Mouse (Mus musculus) gastrocnemius, postnatal 25 days (tissue): ENCODE measurements around the gene Trmt2a. TPM values are rescaled to one million over a fixed set of nuclear protein-coding genes. Genes with fewer than 3 reads are reported as not detected.

ENCODE experiments used
- DNase-seq: peaks from one replicate; pipeline ENCODE4 v3.0.0; 2022
- long read RNA-seq, 2 experiments: library from polyadenylated mRNA; stranded (forward); transcript quantifications; one replicate each; pipeline ENCODE4 v2.0.0; 2021
- total RNA-seq, 2 experiments: library from RNA; stranded (reverse); gene quantifications; 1 replicate in 1 of 2; 2 replicates in 1 of 2; pipeline ENCODE4 v1.2.3; 2021

Trmt2a gene
- 1 to 10 TPM; 9.6 to 10.0 TPM for total RNA-seq
- long read RNA-seq, experiment 1, partial matches to known transcripts: 0 of 4 reads
- long read RNA-seq, experiment 1, other reads (novel, unspliced or antisense): 1 of 4 reads
- long read RNA-seq, experiment 2, transcript Trmt2a-203 (12 exons, 2,367 nt): major isoform, 14 of 19 reads
- long read RNA-seq, experiment 2, partial matches to known transcripts: 2 of 19 reads
- long read RNA-seq, experiment 2, other reads (novel, unspliced or antisense): 2 of 19 reads

DNA sequence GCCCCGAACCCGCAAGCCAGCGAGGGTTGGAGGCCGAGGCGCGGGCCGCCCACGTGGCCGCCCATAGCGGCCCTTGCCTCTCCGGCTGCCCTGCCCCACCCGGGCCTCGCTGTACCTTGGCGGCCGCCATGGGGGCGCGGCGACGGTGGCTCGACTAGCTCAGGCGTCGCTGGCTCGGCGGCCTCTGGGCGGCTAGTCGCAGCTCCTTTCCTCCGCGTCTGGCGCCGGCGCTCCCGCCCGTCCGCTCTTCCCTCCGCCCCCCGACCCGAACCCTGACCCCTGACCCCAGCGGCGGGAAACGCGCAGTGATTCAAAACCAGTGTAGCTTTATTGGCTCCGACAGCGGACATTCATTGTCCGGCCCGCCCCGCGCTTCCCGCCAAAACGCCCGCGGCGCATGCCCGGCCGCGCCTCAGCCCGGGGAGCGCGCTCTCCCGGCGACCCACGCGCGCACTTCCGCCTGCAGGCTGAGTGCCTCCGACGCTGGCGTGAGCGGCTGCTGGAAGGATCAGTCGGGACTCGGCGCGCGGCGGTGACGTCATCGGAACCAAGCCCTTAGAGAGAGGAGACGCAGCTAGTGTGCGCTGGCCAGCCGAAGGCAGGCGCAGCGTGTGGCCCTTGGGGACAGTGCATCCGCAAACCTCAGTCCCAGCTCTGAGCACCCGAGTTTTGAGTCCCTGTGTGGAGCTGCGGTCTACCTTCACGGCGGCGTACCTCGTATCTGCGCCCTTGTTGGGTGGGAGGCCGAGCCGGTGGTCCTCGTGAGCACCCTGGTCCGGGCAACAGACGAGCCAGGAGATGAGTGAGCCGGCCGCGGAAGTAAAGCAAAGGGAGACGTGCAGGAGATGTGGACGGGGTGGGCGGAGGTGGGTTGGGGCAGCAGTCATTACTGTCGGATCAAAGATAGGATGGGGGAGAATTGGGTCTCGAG, at the start of gene Trmt2a, which contains the start of gene Ranbp1:
Gene Trmt2a, plus strand, starts transcription at position 247 of the 931 bp plus-strand sequence.
Gene Ranbp1, minus strand, starts transcription at position 300 of the 931 bp plus-strand sequence.
- DNase-seq: peak; percentile 98

GRCm38 (mm10) chr16:18200062-18200461, 48.4 kb upstream of the Trmt2a start:
- no peak for DNase-seq

- DNase-seq: no peak
These were observed 46.9 kb upstream of the Trmt2a start for GRCm38 (mm10) chr16:18201620-18202019.

DNA sequence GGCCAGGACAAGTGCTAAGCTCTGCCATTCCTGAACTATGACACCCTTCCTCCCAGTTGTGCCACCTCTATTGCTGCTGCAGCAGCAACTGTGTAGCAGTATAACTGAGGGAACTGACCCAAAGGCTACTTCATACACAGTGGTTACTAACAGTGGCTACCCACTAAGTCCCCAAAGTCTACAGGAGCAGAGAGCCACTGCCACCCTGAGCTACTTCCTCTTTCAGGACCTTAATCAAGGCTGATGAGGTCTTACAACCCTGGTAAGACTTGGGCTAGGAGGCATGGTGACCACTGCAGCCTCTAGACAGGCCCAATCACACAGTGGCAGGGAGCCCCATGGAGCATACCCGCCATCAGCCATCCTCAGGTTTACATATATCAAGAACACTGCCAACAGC, 46.4 kb upstream of the Trmt2a start:
- no peak for DNase-seq

DNA sequence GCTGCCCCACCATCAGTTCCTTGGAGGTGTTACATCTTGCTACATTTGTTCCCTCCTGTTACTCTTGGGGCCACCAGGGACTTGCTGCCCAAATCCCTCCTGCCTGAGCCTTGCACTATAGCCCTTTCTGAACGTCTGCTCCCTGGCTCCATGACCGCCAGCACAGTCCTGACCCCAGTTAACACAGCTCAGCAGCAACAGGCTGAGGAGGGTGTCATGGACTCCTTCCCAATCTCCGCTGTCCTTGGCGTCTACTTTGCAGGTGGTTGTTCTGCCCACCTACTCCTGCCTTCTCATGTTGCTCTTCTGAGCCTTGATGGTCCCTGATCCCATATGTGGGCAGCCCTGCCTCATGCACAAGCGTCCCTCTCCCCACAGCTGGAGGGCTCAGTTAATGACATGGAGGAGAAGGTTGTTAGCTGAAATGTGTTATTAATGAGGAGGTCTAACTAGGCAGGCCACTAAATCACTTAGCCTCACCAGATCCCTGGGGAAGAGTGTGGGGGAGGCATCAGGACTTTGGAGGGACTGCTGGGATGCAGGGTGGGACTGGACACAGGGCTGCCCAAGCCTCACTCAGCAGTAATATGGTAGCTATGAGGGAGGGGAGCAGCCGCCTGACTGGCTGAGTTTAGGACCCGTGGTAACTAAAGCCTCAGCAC, 44.9 kb upstream of the Trmt2a start:
- DNase-seq: no peak

DNA sequence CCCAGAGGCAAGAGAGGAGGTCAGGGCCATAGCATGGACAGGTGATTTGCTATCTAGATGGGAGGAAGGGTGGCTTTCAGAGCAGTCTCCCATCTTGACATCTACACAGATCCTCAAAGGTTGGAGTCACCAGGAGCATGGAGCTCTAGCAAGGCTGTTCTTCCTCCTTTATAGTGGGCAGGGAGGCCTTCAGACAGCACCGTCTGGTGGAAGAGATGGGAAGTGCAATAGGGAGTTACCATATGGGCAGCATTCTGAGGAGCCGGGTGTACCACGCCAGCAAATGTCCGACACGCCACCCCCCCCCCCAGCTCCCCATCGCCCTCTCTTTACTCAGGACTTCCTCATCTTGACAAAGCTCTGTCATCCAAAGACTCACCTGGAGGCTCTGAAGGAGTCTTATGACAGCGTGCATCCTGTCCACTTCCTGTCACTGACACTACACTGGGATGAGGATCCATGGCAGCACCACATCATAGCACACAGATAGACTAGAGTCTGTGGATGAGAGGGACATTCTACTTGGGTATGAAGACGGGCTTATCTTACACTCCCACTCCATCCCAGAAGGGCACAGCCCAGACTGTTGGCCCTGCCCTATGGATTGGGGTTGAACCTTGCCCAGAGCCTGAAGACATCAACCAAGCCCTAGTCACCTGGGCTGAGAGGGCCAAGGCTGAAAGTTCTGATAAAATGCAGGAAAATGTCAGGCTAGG, 37.6 kb upstream of the Trmt2a start:
- no peak for DNase-seq

DNA sequence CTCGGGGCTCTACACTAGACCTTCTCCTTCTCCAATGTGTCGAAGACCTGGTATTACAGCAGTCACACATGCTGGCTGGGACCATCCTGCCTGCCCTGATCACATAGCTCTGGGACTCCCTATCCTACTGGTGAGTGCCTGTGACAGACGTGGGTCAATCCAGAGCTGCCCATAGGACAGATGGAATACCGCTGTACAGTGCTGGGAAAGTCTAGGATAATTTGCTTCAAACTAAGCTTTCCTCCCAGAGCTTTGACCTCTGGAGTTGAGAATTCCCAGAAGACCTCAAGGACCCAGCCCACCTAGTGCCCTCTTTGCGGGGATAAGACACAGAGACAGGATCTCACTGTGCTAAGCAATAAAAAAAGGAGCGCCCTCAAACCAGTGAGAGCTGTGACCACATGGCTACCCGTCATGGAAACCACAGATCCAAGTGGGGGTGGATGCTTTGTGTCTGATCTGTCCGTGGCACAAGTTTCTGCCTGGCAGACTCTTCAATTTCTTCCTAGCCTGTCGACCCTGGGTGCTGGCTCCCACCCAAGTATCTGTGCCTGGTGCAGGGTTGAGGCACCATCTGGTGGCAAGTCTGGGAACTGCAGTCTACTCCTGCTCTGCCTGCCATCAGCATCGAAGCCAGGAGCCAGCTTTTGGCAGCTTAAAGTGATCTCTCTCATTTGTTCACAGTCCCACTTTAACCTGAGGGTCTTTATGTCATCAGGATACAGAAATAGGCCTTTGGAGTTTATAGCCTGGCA, 36.9 kb upstream of the Trmt2a start:
- peak; percentile 63 for DNase-seq

DNA sequence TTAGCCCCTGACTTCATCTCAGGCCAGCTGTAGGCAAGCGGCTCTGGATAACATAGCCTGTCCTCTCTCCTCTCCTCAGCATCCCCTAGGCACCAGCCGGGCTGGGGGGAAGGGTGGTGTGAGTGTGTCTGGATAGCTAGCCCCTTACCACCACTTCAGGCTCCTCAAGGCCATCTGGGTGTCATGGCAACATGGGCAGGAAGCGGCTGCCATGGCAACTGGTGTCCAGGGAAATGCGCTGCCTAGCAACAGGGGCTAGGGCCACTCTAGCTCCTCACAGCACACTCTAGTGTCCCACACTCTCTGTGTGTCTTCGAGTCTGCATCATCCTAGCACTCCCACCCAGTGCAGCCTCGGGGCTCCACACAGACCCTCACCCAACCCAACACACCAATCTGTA, 34.8 kb upstream of the Trmt2a start:
- no peak for DNase-seq

DNA sequence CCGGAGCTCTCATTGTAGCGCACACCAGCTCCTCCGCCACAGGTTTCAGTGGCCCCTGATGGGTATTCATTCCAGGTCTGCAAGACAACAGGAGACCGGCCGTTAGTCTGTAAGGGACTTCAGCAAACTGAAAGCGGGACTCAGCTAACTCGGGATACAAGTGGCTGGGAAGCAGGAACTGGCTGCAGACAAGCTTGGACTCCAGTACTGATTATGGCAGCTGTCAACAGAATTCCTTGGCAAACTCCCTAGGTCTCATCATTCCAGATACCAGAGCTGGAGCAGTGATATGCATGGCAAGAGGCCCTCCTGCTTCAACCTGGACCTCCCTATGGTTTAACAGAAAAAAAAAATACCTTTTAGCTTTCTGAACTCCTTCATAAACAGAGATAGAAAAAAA, 33.6 kb upstream of the Trmt2a start:
- DNase-seq: no peak

GRCm38 (mm10) chr16:18217579-18217978, 30.9 kb upstream of the Trmt2a start, which contains the start of gene Ccdc188:
Ccdc188 (plus strand) TSS chr16:18217879.
- DNase-seq: no peak

- DNase-seq: no peak
These were observed 29.9 kb upstream of the Trmt2a start for GRCm38 (mm10) chr16:18218580-18218996.

GRCm38 (mm10) chr16:18220001-18220400, 28.5 kb upstream of the Trmt2a start:
- no peak for DNase-seq

GRCm38 (mm10) chr16:18220856-18221542, 27.5 kb upstream of the Trmt2a start:
- no peak for DNase-seq

DNA sequence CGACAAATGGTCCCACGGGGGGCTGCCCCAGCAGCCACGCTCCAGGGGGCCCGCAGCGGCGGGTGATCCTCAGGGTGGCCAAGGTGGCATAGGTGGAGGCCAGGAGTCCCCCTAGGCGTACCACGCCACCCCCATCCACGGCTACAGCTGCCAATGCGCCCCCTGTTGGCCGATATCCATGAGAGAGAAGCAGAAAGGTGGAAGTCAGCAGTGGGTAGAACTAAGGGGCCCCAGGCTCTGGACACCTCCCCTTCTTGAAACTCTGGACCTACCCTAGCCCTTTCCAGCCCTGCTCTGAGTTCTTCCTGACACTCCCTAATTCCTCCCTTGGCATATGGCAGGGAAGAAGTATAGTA, 27.0 kb upstream of the Trmt2a start:
- DNase-seq: no peak

DNA sequence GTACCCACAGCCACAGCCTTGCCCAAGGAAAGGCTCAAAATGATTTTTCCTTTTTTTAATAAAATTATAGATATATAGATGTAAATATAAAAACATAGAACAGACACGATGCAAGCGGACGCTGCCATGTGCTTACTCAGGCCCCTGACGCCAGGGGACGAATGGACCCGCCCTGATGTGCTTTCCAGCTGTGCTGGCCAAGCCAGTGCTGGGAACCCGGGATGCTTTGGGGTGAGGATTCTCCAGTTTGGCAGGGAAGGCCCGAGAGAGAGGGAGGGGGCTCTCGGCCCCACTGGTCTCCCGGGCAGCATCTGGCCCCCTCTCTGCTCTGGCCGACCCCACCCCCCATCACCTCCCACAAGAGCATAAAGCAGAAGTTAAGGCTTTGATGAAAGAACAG, 26.3 kb upstream of the Trmt2a start:
- DNase-seq: peak; percentile 66

DNA sequence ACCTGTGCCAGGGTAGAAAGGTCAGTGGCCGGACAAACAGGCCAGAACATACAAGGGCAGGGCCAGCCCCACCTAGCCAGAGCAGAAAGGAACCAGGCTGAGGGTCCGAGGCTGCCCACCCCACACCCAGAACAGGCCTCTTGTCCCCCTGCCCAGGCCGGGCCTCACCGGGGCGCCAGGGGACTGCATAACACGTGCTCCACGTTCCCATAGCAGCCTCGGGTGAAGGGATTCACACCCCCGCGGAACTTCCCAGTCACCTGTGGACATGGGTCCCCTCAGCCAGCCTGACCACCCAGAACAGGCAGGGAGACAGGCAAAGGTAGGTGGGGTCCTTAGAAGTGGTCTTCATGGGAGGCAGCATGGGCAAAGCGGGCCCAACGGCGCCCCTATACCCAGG, 21.3 kb upstream of the Trmt2a start:
- no peak for DNase-seq

DNA sequence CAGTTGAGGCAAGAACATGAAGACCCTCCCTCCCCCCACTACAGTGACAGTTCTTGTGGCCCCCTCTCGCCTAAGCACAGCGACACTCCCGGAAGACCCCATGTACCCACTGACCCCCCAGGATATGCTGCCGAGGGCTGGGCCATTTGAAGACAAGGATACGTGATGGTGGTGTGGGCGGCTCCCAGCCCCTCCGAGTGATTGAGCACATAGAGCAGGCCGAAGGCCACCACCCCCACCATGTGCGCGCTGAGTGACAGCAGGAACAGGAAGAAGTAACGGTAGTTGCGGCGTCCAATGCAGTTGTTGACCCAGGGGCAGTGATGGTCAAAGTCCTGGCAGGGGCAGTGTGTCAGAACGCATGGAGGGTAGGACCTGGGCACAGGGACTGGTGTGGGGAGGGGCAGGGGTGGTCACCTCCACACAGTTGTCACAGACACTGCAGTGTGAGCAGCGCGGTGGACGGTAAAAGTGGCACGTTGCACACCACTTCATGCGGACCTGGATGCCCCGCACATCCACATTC, 20.5 kb upstream of the Trmt2a start:
- no peak for DNase-seq

- DNase-seq: no peak
These were observed 19.6 kb upstream of the Trmt2a start for GRCm38 (mm10) chr16:18228856-18229255.

GRCm38 (mm10) chr16:18229622-18230021, 18.9 kb upstream of the Trmt2a start:
- peak; percentile 59 for DNase-seq

DNA sequence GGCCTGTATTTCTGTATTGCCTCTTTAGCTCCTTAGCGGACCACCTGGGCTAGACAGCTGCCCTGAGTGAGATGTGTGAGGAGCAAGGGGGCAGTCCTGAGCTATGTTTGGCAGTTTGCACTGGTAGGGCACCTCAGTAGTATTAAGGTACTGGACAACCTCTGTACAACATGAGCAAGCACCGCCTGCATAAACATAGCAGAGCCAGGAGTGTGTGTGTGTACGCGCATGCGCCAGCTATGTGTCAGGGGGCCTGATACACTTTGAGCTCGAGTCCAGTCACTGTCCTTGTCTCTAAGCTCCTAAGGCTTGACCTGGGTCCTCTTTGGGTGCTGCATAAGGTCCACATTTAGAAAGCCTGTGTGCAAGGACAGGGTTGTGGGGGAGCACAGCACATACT, 17.9 kb upstream of the Trmt2a start:
- no peak for DNase-seq

GRCm38 (mm10) chr16:18231047-18231446, 17.4 kb upstream of the Trmt2a start:
- no peak for DNase-seq
